Mouse (Mus musculus): ENCODE data around the gene Hspa4l. TPM values are rescaled to one million over a fixed set of nuclear protein-coding genes. Genes with fewer than 3 reads are reported as not detected.
A peak's percentile ranks its signal among the peaks of the same experiment; 100 is the strongest.

Gene Hspa4l
- polyA plus RNA-seq (2016; fragmentation: Nextera tagmentation; extraction: Ambion mirVana), result 20.9 and 23.2 TPM in 2 replicates

DNA sequence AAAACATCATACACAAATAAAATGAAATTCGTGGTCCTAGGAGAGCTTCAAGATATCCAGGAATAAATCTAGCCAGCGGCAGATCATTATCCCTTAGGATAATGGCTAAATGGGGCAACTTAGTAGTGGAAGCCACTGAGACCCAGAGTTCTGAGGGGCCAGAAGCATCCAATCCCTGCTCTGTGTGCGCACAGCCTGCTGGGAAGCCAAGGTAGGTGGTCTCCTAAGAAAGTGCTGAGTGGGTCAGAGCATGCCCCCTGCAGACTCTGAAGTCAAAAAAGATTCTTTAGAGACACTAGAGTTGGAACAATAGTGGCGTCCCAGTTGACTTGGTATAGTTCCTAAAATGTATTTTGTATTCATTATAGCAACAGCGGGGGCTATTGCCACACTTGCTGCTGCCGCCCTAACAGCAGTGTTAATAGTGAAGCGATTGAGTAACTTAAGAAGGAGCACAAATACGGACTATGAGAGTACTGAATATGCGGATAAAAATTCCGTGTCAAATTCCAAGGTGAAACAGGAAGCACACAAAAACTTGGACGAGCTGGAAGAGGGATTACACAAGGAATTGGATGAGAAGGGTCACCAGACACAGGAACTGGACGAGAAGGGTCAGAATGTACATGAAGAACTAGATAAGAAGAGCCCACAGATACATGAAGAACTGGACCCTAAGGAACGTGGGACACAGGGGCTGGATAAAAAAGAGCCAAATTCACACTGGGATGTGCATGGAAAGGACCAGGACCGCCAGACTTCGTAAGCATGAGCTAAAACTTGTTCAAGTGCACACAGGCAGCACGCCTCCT lies at the start of gene Hspa4l:
Hspa4l (plus strand) TSS at position 472 of the 812 bp plus-strand sequence.
- 30% methylated on average over 16 of the region's 16 CpGs for WGBS (ENCODE audit: insufficient replicate concordance)
- peak within 1 kb of the TSS; percentile 95 for H3K4me2 ChIP-seq
- peaks cover 17% of the 10 kb centered on the region for H3K4me1 ChIP-seq
- H3K9ac ChIP-seq, result peak within 1 kb of the TSS; percentile 93
- peak within 1 kb of the TSS; percentile 95 for H3K4me3 ChIP-seq
- peaks cover 3% of the 10 kb centered on the region; the same call in 1 of the 2 replicates for H3K27me3 ChIP-seq (replicated peaks)
- peak within 1 kb of the TSS; percentile 96 for H3K27ac ChIP-seq
- no peak for ATAC-seq
- no peaks in the 10 kb centered on the region for H3K36me3 ChIP-seq
- no peaks in the 10 kb centered on the region for H3K9me3 ChIP-seq (replicated peaks)

DNA sequence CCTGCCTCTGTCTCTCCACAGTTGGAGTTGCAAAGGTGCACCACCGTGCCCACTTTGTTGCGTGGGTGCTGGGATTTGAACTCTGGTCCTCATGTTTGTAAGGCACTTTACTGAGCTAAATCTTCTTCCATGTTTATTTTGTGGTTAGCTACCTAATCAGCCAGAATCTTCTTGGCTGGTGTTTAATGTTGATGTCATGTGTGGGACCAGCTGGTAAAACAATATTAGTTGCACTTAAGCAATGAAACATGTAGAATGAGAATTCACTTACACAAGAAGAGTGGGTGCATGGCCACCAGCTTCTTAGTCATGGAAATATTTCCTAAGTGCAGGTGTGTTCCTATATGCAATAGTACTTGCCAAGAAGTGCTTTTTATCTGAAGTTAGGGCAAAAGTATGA lies 49.1 kb upstream of the Hspa4l start:
- H3K4me3 ChIP-seq, result no peak overlapping the region
- no peak overlapping the region for H3K4me2 ChIP-seq
- WGBS (ENCODE audit: insufficient replicate concordance), result 77% methylated on average over 2 of the region's 2 CpGs
- no peaks in the 10 kb centered on the region for H3K36me3 ChIP-seq
- no peak for ATAC-seq
- H3K4me1 ChIP-seq, result peaks cover 6% of the 10 kb centered on the region; the same call in 1 of the 2 replicates
- no peak overlapping the region for H3K9ac ChIP-seq
- no peaks in the 10 kb centered on the region for H3K27me3 ChIP-seq (replicated peaks)
- H3K9me3 ChIP-seq (replicated peaks), result no peaks in the 10 kb centered on the region
- no peak overlapping the region for H3K27ac ChIP-seq

DNA sequence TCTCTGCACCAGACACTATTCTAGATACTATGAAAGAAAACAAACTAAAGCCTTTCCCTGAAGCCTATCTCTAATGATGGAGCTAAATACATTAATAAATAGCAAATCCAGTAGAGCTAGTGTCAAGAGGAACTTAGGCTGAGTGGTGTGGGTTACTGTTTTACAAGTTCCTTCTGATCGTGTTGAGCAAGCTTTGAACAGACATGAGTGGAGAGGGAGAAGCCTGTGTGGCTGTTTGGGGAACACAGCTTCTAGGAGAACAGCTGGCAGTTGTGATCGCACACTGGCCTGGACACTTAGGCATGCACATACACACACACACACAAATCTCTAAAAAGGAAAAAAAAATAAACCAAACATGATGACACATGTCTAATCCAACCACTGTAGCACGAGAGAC lies 45.5 kb upstream of the Hspa4l start:
- H3K4me1 ChIP-seq, result peaks cover 3% of the 10 kb centered on the region; the same call in 1 of the 2 replicates
- no peaks in the 10 kb centered on the region for H3K36me3 ChIP-seq
- no peak overlapping the region for H3K4me2 ChIP-seq
- WGBS (ENCODE audit: insufficient replicate concordance), result 64% methylated on average over 3 of the region's 3 CpGs
- H3K27me3 ChIP-seq (replicated peaks), result no peaks in the 10 kb centered on the region
- no peak overlapping the region for H3K4me3 ChIP-seq
- H3K27ac ChIP-seq, result no peak overlapping the region
- ATAC-seq, result no peak
- H3K9me3 ChIP-seq (replicated peaks), result no peaks in the 10 kb centered on the region
- no peak overlapping the region for H3K9ac ChIP-seq

DNA sequence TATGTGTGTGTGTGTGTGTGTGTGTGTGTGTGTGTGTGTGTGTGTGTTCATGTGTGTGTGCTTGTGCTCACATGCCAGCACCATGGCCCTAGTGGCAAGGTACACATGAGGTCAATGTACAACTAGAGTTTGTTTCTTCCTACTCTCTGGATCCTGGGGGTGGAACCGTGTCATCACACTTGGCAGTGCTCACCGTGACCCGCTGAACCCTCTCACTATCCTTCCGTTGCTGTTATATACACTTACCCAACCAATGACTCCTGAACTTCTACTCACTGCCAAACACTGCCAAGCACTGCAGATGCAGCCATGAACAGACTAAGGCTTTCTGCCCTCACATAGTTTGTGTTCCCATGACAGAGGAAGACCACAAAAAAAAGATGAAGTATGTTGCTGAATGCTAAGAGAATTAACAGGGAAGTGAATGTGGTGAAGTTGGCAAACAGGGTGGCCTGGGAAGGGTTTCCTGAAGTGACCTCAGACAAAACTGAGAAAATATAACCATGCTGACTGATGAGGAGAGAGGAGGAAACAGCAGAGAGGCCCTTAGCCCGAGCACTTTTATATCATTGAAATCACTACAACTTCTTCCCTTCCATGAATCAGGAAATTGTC lies 39.4 kb upstream of the Hspa4l start:
- no peaks in the 10 kb centered on the region for H3K9me3 ChIP-seq (replicated peaks)
- WGBS (ENCODE audit: insufficient replicate concordance), result 64% methylated on average over 5 of the region's 5 CpGs
- no peak overlapping the region for H3K4me2 ChIP-seq
- no peak overlapping the region for H3K9ac ChIP-seq
- no peaks in the 10 kb centered on the region for H3K27me3 ChIP-seq (replicated peaks)
- no peak overlapping the region for H3K4me3 ChIP-seq
- no peaks in the 10 kb centered on the region for H3K4me1 ChIP-seq
- H3K36me3 ChIP-seq, result no peaks in the 10 kb centered on the region
- no peak for ATAC-seq
- H3K27ac ChIP-seq, result no peak overlapping the region

DNA sequence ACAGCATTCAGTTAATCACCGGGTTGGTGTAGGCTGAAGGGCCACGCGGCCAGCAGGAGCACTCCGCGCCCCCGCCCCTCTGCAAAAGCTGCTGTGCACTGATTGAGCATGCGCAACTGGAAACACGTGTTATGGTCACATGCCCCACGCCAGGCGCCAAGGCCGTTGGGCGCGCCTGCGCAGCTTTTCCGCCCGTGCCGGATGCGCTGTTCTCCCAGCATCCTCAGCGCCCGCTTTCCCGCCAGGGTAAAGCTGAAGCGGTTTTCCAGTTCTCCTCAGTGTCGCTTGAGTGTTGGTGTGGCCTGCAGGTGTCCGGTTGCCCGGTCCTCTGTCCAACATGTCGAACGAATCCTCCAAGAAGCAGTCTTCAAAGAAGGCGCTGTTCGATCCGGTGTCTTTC lies 35.6 kb upstream of the Hspa4l start, which contains the start of gene Slc25a31:
Slc25a31 (plus strand) TSS at position 201 of the 400 bp plus-strand sequence.
- Histone ChIP-seq H3K4me1 (no peaks in the 10 kb centered on the region), H3K9ac (no peak within 1 kb of the TSS), H3K9me3 (replicated peaks) (no peaks in the 10 kb centered on the region), H3K4me3 (no peak within 1 kb of the TSS), H3K36me3 (no peaks in the 10 kb centered on the region), H3K27me3 (replicated peaks) (no peaks in the 10 kb centered on the region), H3K27ac (no peak within 1 kb of the TSS), H3K4me2 (no peak within 1 kb of the TSS)
- 81% methylated on average over 30 of the region's 30 CpGs for WGBS (ENCODE audit: insufficient replicate concordance)
- ATAC-seq, result no peak

DNA sequence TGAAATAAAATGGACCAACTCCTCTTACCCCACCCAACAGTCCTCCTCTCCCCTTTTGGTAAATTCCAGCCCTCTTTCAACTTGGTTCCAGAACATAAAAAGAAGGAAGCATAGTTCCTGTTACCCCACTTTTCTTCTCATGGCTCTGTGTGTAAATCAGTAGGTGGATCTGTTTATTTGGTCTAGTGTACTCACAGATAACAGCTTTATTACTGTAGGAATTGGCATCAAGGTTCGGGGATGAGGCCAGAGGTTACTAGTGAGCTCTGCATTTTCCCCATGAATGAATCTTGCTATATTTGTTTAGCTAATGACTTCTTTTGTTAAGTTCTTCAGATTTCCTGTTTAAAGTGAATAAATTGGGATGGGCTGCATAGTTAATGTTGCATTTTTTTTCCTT lies 28.2 kb upstream of the Hspa4l start:
- no peak overlapping the region for H3K9ac ChIP-seq
- H3K4me2 ChIP-seq, result no peak overlapping the region
- no peak overlapping the region for H3K27ac ChIP-seq
- H3K27me3 ChIP-seq (replicated peaks), result no peaks in the 10 kb centered on the region
- H3K36me3 ChIP-seq, result no peaks in the 10 kb centered on the region
- ATAC-seq, result no peak
- no peaks in the 10 kb centered on the region for H3K9me3 ChIP-seq (replicated peaks)
- H3K4me3 ChIP-seq, result no peak overlapping the region
- H3K4me1 ChIP-seq, result no peaks in the 10 kb centered on the region
- WGBS (ENCODE audit: insufficient replicate concordance), result 50% methylated on average over 1 of the region's 1 CpGs

DNA sequence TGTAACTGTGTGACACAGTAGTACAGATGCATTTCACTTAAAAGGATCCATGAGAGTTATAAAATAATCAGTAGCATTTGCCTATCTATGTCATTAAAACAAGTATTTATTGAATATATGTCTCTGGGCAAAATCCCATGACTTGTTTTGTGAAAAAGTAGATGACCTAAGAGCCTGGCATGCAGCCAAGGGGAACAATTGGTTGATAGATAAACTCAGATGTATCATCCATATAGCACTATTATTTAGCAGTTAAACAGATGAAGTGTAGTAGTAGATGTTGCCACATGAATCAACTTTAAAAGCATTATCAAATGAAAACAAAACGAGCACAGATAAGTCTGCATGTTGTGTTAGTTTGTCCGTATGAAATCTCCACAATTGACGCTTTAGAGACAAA lies 25.3 kb upstream of the Hspa4l start:
- H3K9me3 ChIP-seq (replicated peaks), result no peaks in the 10 kb centered on the region
- H3K27ac ChIP-seq, result no peak overlapping the region
- H3K4me3 ChIP-seq, result no peak overlapping the region
- no peak overlapping the region for H3K4me2 ChIP-seq
- 74% methylated on average over 3 of the region's 3 CpGs for WGBS (ENCODE audit: insufficient replicate concordance)
- no peak for ATAC-seq
- no peaks in the 10 kb centered on the region for H3K27me3 ChIP-seq (replicated peaks)
- no peaks in the 10 kb centered on the region for H3K36me3 ChIP-seq
- no peak overlapping the region for H3K9ac ChIP-seq
- H3K4me1 ChIP-seq, result no peaks in the 10 kb centered on the region

DNA sequence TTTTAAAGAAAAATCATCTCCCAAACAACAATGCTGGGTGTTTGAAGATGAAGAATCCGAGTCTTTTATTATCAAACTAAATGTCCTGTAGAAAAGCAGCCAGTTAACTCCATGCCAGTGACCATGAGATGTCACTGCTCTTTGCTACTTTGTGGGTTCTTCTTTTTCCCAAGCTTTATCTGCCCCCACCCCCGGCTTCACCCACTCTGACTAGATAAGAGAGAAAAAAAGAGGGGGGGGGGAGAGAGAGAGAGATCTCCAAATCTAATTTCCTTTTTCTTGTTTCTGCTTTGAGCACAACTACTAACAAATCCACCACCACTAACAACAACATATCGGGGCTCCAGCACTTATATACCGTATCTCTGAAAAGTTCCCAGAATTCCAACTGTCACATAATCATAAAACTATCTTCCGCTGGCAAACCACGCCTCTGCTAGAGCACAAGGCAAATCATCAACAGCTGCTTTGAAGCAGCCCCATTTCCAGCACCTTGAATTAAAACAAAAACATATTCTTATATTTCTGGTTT lies 5.8 kb upstream of the Hspa4l start:
- H3K27me3 ChIP-seq (replicated peaks), result no peaks in the 10 kb centered on the region
- no peak overlapping the region for H3K4me3 ChIP-seq
- H3K9ac ChIP-seq, result no peak overlapping the region
- H3K4me1 ChIP-seq, result peaks cover 17% of the 10 kb centered on the region; the same call in 1 of the 2 replicates
- no peak overlapping the region for H3K27ac ChIP-seq
- H3K9me3 ChIP-seq (replicated peaks), result no peaks in the 10 kb centered on the region
- H3K36me3 ChIP-seq, result no peaks in the 10 kb centered on the region
- 34% methylated on average over 6 of the region's 6 CpGs for WGBS (ENCODE audit: insufficient replicate concordance)
- H3K4me2 ChIP-seq, result 0 out of 2 replicates have a peak overlapping the region, but pooled peaks have one; percentile 5
- no peak for ATAC-seq

DNA sequence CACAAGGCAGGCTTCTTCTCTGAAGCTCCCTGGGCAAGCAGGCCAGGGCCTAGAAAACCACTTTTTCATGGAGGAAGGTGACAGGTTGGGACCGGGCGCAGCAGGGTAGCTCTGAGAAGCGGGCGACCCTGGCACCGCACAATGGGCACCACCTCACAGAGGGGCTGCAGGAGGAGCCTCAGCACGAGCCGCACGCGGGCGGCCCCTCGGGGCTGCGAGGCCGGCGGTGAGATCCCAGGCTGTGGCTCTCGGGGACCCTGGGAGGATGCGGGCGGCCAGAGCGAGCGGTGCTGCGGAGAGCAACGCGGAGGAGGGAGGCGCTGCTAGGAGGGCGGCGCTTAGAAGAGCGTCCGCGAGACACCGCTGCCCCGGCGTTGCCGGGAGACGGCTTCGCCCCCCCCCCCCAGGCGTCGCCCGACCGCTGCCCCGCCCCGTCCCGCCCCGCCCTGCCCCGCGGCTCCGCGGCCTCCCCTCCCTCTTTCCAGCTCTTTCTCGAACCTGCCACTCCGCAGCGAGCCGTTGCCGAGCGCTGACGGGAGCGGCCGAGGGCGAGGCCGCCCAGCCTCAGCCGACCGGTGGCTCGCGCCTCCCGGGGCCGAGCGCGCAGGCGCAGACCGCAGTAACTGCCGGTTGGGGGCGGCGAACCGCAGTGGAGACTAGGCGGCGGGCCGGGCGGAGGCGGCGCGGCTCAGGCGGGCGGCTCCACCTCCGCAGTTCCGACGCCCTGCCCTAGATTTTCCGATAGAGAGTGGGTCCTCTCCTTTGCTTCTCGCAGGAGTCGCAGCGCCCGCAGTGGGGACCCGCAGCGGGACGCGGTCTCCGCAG lies 753 bp downstream of the Hspa4l start:
- Histone ChIP-seq H3K9ac (peak overlapping the region; percentile 93), H3K4me1 (peaks cover 17% of the 10 kb centered on the region), H3K4me3 (peak overlapping the region; percentile 95), H3K9me3 (replicated peaks) (no peaks in the 10 kb centered on the region), H3K27me3 (replicated peaks) (peaks cover 3% of the 10 kb centered on the region; the same call in 1 of the 2 replicates), H3K27ac (peak overlapping the region; percentile 96), H3K4me2 (peak overlapping the region; percentile 95), H3K36me3 (no peaks in the 10 kb centered on the region)
- WGBS (ENCODE audit: insufficient replicate concordance), result under 1% methylated on average over 78 of the region's 93 CpGs
- peak; percentile 94 for ATAC-seq

DNA sequence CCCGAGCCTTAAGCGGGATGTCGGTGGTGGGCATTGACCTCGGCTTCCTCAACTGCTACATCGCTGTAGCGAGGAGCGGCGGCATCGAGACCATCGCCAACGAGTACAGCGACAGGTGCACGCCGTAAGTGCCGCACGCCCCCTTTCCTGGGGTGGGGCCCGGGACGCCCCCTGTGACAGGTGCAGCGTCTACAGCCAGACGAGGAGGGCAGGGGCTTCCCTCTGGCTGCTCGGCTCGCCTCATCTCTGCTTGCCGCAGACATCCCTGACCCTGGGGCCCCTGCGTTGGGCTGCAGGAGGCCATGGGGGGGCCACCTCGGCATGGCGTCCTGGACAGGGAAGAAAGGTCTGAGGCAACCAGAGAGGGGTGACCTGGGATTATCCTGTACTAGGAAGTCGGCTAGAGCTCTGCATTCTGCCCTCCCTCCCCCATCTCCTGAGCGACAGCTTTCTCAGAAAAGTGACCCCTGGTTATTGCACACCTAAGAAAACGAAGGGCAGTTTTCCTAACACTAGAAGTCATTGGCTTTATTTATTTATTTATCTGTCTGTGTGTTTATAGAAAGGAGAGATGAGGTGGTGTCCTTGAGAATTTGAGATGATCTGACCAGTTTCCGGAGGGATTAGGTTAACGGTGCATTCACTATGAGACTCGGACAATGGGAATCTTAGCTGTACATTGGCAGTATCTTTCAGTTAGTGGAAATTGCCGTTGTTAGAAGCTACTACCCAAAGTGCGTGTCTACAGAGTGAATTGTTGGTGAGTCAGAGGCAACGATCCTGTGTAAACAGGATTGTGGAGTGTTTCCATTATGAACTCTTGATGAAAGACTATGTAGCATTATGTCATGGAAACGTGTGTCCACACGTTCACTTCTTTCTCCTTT lies 1.6 kb downstream of the Hspa4l start:
- Histone ChIP-seq H3K27me3 (replicated peaks) (peaks cover 3% of the 10 kb centered on the region; the same call in 1 of the 2 replicates), H3K9ac (peak overlapping the region; percentile 93), H3K36me3 (no peaks in the 10 kb centered on the region), H3K9me3 (replicated peaks) (no peaks in the 10 kb centered on the region), H3K4me3 (peak overlapping the region; percentile 95), H3K27ac (peak overlapping the region; percentile 96), H3K4me2 (peak overlapping the region; percentile 95), H3K4me1 (peaks cover 17% of the 10 kb centered on the region)
- WGBS (ENCODE audit: insufficient replicate concordance), result 4% methylated on average over 37 of the region's 37 CpGs
- ATAC-seq, result peak; percentile 22

DNA sequence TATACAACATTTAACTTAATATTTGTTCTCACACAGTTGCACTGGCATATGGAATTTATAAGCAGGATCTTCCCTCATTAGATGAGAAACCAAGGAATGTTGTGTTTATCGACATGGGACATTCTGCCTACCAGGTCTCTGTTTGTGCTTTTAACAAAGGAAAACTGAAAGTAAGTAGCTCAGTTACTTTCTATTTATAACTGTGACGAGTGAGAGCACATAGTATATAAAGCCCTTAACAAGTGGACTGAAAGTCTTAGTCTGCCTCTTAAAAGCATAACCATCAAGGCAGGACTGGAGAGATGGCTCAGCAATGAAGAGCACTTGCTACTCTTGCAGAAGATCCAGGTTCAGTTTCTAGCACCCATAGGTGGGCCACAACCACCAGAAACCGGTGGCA lies 16.5 kb downstream of the Hspa4l start:
- Histone ChIP-seq H3K4me2 (no peak overlapping the region), H3K36me3 (peaks cover 58% of the 10 kb centered on the region), H3K9me3 (replicated peaks) (no peaks in the 10 kb centered on the region), H3K27me3 (replicated peaks) (no peaks in the 10 kb centered on the region), H3K4me1 (no peaks in the 10 kb centered on the region), H3K4me3 (no peak overlapping the region), H3K27ac (no peak overlapping the region), H3K9ac (no peak overlapping the region)
- 78% methylated on average over 3 of the region's 3 CpGs for WGBS (ENCODE audit: insufficient replicate concordance)
- ATAC-seq, result no peak
